Mouse (Mus musculus): Measurements from ENCODE around the gene Nags.

DNA sequence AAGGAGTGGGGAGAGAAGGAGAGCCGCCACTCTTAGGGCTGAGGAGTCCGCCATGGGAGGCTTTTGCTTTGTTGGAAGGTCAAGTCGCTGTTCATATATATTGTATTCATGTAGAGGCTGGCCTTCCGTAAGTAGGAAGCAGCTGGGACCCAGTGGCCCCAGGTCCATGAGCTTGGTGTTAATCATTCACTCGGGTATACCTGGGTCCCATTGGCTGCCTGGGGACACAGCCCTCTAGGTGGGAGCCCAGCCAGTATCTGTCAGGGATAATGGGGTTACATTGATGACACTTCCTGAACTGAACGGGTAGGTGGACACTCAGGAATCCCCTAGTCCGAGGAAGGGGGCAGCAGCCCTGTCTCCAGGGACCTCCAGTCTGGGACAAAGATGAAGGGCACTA, 3.0 kb upstream of the Nags start:
- TF ChIP-seq CTCF (IDR thresholded peaks at IDR 0.05; ENCODE audit: low read depth) = no peak
- no peak for TF ChIP-seq EP300 (IDR thresholded peaks at IDR 0.05; ENCODE audit: low read depth)
